Mouse (Mus musculus) lung, postnatal 0 days (tissue): ENCODE results near the gene Ache. TPM values are rescaled to one million over a fixed set of nuclear protein-coding genes. Genes with fewer than 3 reads are reported as not detected.
"Not testable (repeated sequence)": the region's sequence is repeated elsewhere in the genome, so short reads cannot be mapped to it uniquely, and the experiment has no call there.

Source experiments
- ATAC-seq: fragments of 200-750 bp; cut with Nextera tagmentation; 2 replicates; pipeline ENCODE4 v1.8.0; 2017; ENCODE audit warnings: moderate library complexity
- DNase-seq: peaks from one replicate; pipeline ENCODE4 v3.0.0-alpha.2; 2016; ENCODE audit warnings: low spot score
- H3K27ac ChIP-seq: fragments of 300-500 bp; sonication (generic); 2 replicates; pipeline ENCODE4 v1.5.1; 2014; ENCODE audit warnings: antibody characterized with exemption, mild to moderate bottlenecking, low read length, mixed read lengths
- H3K27me3 ChIP-seq: fragments of 300-500 bp; sonication (generic); replicated peaks from 2 replicates; pipeline ENCODE4 v1.6.1; 2014; ENCODE audit warnings: low read length, mixed read lengths; ENCODE audit not compliant: insufficient read depth
- H3K36me3 ChIP-seq: fragments of 300-500 bp; sonication (generic); 2 replicates; pipeline ENCODE4 v1.6.1; 2014; ENCODE audit warnings: low read length, mixed read lengths; ENCODE audit not compliant: insufficient read depth
- H3K4me1 ChIP-seq: fragments of 300-500 bp; sonication (generic); 2 replicates; pipeline ENCODE4 v1.6.1; 2014; ENCODE audit warnings: antibody characterized with exemption, low read depth, low read length, mixed read lengths; ENCODE audit not compliant: insufficient read depth
- H3K4me2 ChIP-seq: fragments of 300-500 bp; sonication (generic); replicated peaks from 2 replicates; pipeline ENCODE4 v1.6.1; 2014; ENCODE audit warnings: low read depth, mild to moderate bottlenecking, low read length, moderate library complexity, mixed read lengths
- H3K4me3 ChIP-seq: fragments of 300-500 bp; sonication (generic); 2 replicates; pipeline ENCODE4 v1.5.1; 2014; ENCODE audit warnings: low read depth, low read length
- H3K9ac ChIP-seq: fragments of 300-500 bp; sonication (generic); replicated peaks from 2 replicates; pipeline ENCODE4 v1.6.1; 2014; ENCODE audit warnings: low read depth, mild to moderate bottlenecking
- H3K9me3 ChIP-seq: fragments of 300-500 bp; sonication (generic); 2 replicates; pipeline ENCODE4 v1.6.1; 2016; ENCODE audit warnings: low read length, mixed read lengths
- CTCF ChIP-seq: IDR thresholded peaks from 2 replicates; pipeline ENCODE4 v1.5.1; 2016; ENCODE audit warnings: antibody characterized with exemption, mild to moderate bottlenecking
- EP300 ChIP-seq: IDR thresholded peaks from 2 replicates; pipeline ENCODE4 v1.6.1; 2016; ENCODE audit warnings: antibody characterized with exemption, mild to moderate bottlenecking, control low read depth
- WGBS: fragments of 180-500 bp; shearing (Covaris S2); extraction: QIAGEN DNeasy Blood & Tissue Kit; methylation state at CpG from one replicate; pipeline ENCODE4 v1.1.7; 2014; 5-methylcytosine and 5-hydroxymethylcytosine counted together
- polyA plus RNA-seq: library from polyadenylated mRNA; unstranded; fragments of >200 nt; fragmentation: Nextera tagmentation; extraction: Ambion mirVana; gene quantifications from 2 replicates; pipeline ENCODE4 v1.2.1, GENCODE M21; 2015

Gene Ache
- polyA plus RNA-seq: 0.92 and 1.2 TPM in 2 replicates

GRCm38 (mm10) chr5:137287032-137287952 is at the start of gene Ache:
TSS of gene Ache (plus strand) at chr5:137287519.
- WGBS: 2% methylated on average over 40 of the region's 40 CpGs

GRCm38 (mm10) chr5:137263897-137264720 is 23.2 kb upstream of the Ache start:
- Histone ChIP-seq H3K4me2 (no peak overlapping the region), H3K4me1 (no peaks in the 10 kb centered on the region), H3K36me3 (no peaks in the 10 kb centered on the region), H3K9ac (no peak overlapping the region), H3K9me3 (no peaks in the 10 kb centered on the region), H3K27me3 (no peaks in the 10 kb centered on the region), H3K4me3 (no peak overlapping the region), H3K27ac (no peak overlapping the region)
- DNase-seq: no peak
- 66% methylated on average over 14 of the region's 14 CpGs for WGBS
- ATAC-seq: no peak
- TF ChIP-seq EP300 (no peak), CTCF (no peak)

More at GRCm38 (mm10) chr5:137287032-137287952, at the start of gene Ache:
- TF ChIP-seq EP300: no peak
- 0 out of 2 replicates have a peak, but pooled peaks have one; percentile 9 for TF ChIP-seq CTCF
- 0 out of 2 replicates have a peak within 1 kb of the TSS, but pooled peaks have one; percentile 6 for H3K9ac ChIP-seq
- peaks cover 11% of the 10 kb centered on the region for H3K4me1 ChIP-seq
- no peak for DNase-seq
- H3K4me3 ChIP-seq: peak within 1 kb of the TSS; percentile 34
- peak within 1 kb of the TSS; percentile 62 for H3K4me2 ChIP-seq
- H3K27me3 ChIP-seq: peaks cover 16% of the 10 kb centered on the region
- H3K27ac ChIP-seq: no peak within 1 kb of the TSS
- H3K9me3 ChIP-seq: no peaks in the 10 kb centered on the region
- 0 out of 2 replicates have a peak, but pooled peaks have one; percentile 11 for ATAC-seq
- H3K36me3 ChIP-seq: no peaks in the 10 kb centered on the region

GRCm38 (mm10) chr5:137264787-137265186 is 22.5 kb upstream of the Ache start:
- Histone ChIP-seq H3K9ac (no peak overlapping the region), H3K4me2 (no peak overlapping the region), H3K36me3 (no peaks in the 10 kb centered on the region), H3K27me3 (no peaks in the 10 kb centered on the region), H3K4me1 (no peaks in the 10 kb centered on the region), H3K27ac (no peak overlapping the region), H3K4me3 (no peak overlapping the region), H3K9me3 (no peaks in the 10 kb centered on the region)
- WGBS: 89% methylated on average over 11 of the region's 11 CpGs
- no peak for DNase-seq
- ATAC-seq: no peak
- TF ChIP-seq EP300 (no peak), CTCF (no peak)

DNA sequence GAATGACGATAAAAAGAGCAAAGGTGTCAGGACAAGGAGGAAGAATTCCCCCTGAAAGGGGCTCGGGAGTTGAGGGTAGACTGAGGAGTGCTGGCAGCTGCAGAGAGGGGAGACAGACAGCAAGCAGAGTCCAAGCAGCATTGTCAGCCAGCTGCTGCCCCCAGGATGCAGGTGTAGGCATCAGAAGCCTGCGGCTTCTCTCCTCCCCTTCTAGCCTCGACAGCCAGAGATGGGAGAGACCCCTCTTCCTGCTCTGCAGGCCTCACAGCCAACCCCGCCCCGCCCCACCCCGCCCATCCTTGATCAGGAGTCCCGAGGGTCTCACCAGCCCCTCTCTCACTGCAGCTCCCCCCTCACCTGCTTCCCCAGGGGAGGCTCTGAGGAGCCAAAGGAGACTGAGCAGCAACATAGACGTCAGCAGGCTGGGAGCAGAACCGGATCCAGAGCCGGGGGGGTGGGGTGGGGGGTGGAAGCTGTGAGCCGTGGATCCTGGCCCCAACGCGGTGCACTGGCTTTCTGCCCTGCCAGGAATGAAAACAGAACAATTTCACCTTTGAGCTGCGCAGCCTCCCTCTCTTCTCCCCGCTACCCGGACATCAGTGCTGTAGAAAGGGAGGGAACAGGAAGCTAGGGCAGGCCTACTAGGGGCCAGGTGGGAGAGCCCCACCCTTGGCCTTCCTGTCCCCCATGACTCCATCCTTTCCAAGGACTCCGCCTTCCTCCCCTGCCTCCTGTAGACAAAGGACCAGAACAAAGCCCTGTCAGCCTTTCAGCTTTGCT is 19.0 kb upstream of the Ache start:
- no peak; the same call in 1 of the 2 replicates for ATAC-seq
- H3K36me3 ChIP-seq: no peaks in the 10 kb centered on the region
- no peak for TF ChIP-seq CTCF
- no peak for TF ChIP-seq EP300
- no peaks in the 10 kb centered on the region for H3K9me3 ChIP-seq
- H3K4me3 ChIP-seq: no peak overlapping the region
- 20% methylated on average over 12 of the region's 18 CpGs for WGBS
- H3K9ac ChIP-seq: no peak overlapping the region
- H3K27me3 ChIP-seq: no peaks in the 10 kb centered on the region
- no peaks in the 10 kb centered on the region for H3K4me1 ChIP-seq
- no peak overlapping the region for H3K27ac ChIP-seq
- no peak for DNase-seq
- H3K4me2 ChIP-seq: 0 out of 2 replicates have a peak overlapping the region, but pooled peaks have one; percentile 1

DNA sequence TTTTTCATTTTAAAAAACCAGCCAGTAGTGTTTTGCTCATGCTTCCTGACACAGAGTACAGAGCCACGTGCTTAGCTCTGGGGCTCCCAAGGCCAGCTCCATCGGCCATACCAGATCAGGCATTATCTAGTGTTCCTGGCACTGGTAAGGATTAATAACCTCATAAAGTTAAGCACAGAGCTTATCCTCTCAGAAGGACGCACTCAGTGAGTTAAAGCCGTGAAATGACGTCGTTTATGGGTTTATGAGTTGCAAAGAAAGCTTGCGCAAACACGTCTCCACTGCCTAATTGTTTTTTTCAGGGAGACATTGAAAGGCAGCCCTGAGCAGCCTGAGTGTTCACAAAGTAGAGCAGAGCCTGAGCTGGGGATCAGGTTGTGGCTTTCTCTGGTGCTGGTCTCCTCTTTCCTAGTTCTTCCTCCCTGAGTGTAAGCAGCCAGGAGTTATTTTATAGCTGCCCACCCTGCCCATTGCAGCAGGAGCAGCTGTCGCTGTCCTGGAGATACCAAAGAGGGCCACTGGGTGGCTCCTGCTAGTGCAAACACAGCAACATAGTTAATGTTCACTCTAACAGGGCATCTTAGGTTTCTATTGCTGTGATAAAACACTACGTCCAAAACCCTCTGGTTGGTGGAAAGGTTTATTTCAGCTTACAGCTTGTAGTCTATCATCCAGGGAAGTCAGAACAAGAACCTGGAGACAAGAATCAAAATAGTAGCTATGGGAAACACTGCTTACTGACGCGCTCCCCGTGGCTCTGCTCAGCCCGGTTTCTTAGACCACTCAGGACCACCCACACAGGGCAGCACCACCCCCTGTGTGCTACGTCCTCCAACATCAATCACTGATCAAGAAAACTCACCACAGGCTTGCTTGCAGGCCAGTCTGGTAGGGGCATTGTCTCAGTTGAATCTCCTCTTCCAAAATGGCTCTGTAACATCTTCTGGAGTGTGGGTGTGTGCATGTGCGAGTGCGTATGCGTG is 9.7 kb upstream of the Ache start:
- ATAC-seq: peak; percentile 44; the same call in 1 of the 2 replicates
- Histone ChIP-seq H3K27ac (no peak overlapping the region), H3K4me1 (no peaks in the 10 kb centered on the region), H3K27me3 (no peaks in the 10 kb centered on the region), H3K4me3 (no peak overlapping the region), H3K4me2 (no peak overlapping the region), H3K9me3 (no peaks in the 10 kb centered on the region), H3K9ac (no peak overlapping the region), H3K36me3 (no peaks in the 10 kb centered on the region)
- peak; percentile 50 for DNase-seq
- 37% methylated on average over 18 of the region's 18 CpGs for WGBS
- peak; percentile 70 for TF ChIP-seq CTCF
- TF ChIP-seq EP300: no peak

DNA sequence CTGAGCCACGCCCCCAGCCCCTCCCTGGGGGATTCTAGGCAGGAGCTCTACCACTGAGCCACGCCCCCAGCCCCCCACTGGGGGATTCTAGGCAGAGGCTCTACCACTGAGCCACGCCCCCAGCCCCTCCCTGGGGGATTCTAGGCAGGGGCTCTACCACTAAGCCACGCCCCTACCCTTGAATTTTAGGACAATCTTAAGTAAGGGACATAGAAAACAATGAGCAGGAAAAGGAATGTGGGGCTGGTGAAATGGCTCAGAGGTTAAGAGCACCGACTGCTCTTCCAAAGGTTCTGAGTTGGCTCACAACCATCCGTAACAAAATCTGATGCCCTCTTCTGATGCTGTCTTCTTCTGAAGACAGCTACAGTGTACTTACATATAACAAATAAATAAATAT is 2.9 kb upstream of the Ache start:
- not testable (repeated sequence) for H3K4me2 ChIP-seq, H3K36me3 ChIP-seq, ATAC-seq, H3K4me3 ChIP-seq, H3K27ac ChIP-seq, H3K9ac ChIP-seq, H3K9me3 ChIP-seq, DNase-seq
- WGBS: 88% methylated on average over 4 of the region's 6 CpGs
- H3K4me1 ChIP-seq: peaks cover 11% of the 10 kb centered on the region
- H3K27me3 ChIP-seq: peaks cover 14% of the 10 kb centered on the region
